Mouse (Mus musculus): Measurements from ENCODE around the gene Vmn1r142.
"Not testable (repeated sequence)": the region's sequence is repeated elsewhere in the genome, so short reads cannot be mapped to it uniquely, and the experiment has no call there.

DNA sequence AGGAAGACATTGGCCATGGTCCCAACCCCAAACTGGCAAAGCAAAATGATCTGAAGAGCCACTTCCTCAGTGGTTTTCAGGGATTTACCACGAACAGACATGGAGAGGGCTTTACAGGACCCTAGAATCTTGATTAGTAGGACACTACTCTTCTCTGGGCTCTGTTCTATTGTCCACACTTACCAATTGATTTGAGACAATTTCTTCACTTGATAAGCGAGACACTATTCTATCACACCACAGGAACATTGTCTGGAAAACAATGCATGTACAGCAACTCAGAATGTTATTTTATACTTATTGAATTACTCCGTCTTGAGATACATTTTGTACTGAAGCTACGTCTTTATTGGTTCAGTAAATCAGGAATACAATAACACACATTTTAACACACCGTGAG, 29.2 kb downstream of the Vmn1r142 start, which contains the start of gene Gm10666:
- TF ChIP-seq CTCF (conservative IDR thresholded peaks at IDR 0.05; ENCODE audit: low read length); NANOG (IDR thresholded peaks at IDR 0.05; ENCODE audit: borderline replicate concordance, low read length): not testable (repeated sequence)
